Mouse (Mus musculus): ENCODE measurements around the gene Pcsk7.

Gene Pcsk7

GRCm38 (mm10) chr9:45938952-45939637 is 32.8 kb downstream of the Pcsk7 start:
- no peak for DNase-seq (ENCODE audit: low spot score in 2 of 2)

- DNase-seq (ENCODE audit: low spot score in 2 of 2): no peak
Observed at GRCm38 (mm10) chr9:45939794-45940193, 33.5 kb downstream of the Pcsk7 start.

DNA sequence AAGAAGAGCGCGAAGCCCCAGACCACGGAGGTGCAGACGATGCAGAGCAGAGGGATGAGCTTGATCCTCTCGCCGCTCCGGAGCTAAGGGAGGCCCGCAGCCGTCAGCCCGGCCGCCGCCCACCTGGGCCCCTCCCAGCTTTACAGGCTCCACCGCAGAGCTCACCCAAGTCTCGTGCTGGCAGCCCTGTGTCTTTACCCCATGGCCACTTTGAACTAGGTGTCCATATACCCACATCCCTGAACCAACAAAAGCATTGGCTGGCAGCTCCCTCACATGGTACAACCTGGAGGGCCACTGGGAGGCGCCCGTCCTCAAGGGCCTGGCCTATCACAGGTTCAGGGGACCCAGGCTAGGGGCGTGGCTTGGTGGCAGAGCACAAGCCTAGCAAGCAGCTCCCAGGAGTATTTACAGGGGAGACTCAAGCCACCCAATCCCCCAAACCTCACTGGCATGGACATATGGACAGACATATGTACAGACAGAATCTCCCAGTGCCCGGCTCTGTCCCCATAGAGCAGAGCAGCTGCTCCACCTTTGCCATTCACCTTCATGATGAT is 35.1 kb downstream of the Pcsk7 start:
- DNase-seq (ENCODE audit: low spot score in 2 of 2): no peak

GRCm38 (mm10) chr9:45942464-45942863 is 36.2 kb downstream of the Pcsk7 start:
- no peak for DNase-seq (ENCODE audit: low spot score in 2 of 2)

DNA sequence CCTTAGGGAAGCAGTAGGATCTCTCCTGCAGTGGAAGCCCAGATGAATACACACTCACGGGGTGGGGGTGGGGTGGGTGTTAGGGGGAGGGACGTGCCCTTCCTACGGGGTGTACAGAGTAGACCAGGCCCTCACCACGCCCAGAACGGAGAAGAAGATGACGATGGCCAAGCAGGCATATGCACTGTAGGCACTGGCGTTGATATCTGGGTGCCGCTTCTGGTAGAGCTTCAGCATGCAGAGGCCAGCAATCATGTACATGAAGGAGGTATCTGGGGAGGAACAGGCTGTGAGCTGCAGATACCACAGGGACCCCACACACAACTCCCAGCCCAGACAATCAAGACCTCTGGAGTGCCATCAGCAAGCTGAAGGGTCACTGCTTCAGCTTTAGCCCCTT is 36.6 kb downstream of the Pcsk7 start:
- no peak for DNase-seq (ENCODE audit: low spot score in 2 of 2)

DNA sequence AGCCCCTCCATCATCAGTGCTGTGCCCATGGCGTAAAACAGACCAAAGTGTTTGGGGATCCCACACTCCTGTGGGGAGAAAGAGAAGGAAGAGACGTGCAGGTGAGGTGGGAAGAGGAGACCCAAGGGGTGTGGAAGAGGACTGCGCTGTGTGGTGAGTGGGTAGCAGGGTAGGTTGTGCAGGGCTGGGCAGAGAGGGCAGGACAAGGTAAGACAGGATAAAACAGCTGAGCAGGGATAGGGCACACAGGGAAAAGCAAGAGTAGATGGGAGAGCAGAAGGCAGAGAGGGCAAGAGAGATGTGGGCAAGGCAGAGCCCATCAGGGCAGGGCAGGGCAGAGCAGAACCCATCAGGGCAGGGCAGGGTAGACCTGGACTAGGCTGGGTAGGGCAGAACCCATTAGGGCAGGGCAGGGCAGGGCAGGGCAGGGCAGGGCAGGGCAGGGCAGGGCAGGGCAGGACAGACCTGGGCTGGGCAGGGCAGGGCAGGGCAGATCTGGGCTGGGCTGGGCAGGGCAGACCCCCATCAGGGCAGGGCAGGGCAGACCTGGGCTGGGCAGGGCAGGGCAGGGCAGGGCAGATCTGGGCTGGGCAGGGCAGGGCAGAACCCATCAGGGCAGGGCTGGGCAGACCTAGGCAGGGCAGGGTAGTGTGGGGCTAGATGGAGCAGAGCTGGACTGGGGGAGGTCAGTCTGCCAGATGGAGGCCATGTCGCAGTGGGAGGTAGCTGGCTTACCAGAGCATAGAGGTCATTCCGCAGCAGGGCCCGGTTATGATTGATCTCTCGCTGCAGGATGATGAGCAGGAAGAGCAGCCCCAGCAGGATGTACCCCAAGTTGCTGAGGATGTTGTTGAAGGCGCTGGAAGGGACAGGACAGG is 37.6 kb downstream of the Pcsk7 start:
- DNase-seq (ENCODE audit: low spot score in 2 of 2): no peak

DNA sequence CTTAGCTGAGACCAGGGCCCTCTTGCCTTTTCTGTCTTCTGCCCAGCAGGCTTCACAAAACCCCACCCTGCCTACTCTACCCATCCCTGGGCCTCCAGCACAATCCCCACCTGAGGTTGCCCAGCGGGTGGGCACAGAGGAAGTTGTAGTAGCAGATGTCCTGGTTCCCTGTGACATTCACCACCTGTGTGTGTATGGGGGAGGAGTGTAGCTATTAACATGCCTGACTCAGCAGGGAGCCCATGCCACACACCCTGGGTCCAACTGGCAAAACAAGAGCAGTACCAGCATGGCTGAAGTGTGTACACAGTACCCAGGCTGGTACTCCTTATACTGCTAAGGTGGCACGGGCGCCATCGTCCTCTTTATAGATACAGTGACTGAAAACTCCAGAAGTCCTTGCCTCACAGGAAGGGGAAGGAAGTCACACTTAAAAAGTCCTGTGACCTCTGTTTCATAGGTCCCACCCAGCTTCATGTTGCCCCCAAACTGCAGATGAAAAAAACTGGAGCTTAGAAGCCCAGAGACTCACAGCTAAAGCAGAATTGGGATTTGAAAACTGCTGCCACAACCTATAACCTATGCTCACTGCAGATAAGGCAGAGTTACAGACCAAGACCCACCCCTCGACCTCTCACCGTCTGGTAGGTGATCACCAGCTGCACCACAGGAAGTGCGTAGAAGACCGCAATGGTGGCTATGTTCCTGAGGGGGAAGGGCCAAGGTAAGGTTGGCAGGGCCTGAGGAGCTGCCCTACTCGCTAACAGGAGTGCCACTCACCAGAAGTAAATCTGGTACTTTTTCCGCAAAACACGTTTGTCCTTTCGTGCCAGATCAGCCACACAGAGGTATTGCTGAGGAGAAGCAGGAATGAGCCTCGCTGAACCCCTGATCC is 38.5 kb downstream of the Pcsk7 start:
- DNase-seq (ENCODE audit: low spot score in 2 of 2): no peak

- no peak for DNase-seq (ENCODE audit: low spot score in 2 of 2)
Observed at GRCm38 (mm10) chr9:45945721-45946120, 39.4 kb downstream of the Pcsk7 start.

- no peak for DNase-seq (ENCODE audit: low spot score in 2 of 2)
Observed at GRCm38 (mm10) chr9:45946182-45946871, 40.0 kb downstream of the Pcsk7 start.

GRCm38 (mm10) chr9:45946872-45947183 is 40.5 kb downstream of the Pcsk7 start:
- DNase-seq (ENCODE audit: low spot score in 2 of 2): no peak

GRCm38 (mm10) chr9:45952057-45952456 is 45.8 kb downstream of the Pcsk7 start:
- no peak for DNase-seq (ENCODE audit: low spot score in 2 of 2)

DNA sequence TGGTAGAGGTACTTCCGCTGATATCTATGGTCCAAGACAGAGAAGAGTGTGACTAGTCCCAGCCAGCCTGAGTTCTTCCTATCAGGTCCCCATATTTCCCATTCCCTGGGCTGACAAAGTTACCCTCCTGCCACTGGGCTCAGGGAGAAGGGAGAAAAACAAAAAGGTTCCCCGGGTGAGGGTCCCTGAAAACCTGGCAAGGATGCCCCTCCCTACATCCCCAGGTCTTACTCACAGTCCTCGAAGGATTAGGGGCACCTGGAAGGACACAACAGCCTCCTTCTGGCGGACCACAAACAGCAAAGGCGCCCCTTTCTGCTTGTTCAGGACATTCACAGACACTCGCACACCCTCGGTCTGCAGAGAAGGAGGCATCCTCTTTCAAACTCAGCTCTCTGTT is 46.6 kb downstream of the Pcsk7 start:
- DNase-seq (ENCODE audit: low spot score in 2 of 2): no peak

DNA sequence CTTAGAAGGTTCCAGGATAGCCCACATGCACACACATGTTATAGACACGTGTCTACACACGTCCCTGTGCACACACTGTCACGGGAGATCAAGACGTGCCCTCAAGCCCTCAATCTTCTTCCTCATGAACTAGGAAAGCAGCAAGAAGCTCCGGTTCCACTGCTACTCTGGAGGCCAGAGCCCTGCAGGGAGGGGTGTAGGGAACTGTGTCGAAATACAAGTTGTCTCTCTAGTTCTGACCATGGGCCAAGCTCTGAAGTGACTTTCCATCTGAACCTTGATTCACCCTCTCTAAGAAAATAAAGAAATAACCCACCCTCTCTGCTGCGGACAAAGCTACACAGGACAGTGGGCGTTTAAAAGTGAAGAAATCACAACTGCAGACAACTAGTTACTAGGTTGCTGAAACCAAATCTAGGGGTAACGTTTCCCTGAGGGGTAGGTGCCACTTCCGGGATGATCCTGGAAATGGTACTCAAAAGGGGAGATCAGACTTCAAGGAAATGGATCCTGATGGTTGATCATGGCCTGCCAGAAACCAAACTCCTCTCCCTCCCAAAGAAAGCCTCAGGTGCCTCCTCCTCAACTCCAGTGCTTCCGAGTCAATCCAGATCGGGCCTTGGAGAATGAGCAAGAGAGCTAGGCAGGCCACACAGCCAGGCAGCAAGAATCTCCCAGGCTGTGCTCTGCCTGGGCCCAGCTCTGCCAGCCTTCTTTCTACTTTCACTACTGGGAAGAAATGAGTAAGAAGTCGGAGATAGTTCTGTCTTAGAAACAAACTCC is 47.4 kb downstream of the Pcsk7 start:
- no peak for DNase-seq (ENCODE audit: low spot score in 2 of 2)

DNA sequence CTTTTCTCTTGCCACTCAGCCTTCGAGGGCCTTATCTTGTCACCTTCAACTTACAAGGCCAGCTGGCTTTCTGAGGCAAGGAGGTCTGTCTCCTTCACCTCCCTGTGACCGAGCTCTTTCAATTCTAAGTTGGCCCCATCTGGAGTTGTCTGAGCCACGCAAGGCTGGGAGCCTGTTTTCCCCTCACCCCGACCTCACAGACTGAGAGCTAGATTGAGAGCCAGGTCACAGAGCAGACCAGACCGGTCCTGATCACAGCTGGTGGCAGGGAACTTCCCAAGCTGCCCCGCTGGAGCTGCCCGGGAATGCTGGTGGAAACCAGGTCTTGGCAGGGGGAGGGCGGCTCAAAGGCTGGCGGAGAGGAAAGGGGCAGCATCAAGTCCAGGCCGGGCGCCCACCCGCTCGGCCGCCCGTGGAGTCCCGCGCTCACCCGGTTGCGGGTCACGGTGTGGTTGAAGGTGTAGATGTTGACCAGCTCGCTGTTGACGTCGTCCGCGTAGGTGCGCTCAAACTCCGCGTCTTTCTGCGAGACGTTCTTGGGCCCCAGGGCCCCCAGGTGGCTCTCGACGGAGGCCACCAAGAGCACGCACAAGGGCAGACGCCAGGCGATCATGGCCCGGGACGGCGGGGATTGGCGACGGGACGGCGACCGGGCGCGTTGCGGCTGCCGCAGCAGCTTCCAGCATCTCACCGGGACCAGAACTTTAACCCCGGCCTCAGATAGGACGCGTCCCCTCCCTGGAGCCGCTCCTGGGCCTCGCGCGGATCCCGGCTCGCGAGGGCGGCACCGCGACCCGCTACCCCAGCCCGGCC is 48.2 kb downstream of the Pcsk7 start:
- peak in 1 of 2 experiments; percentile 51 for DNase-seq (ENCODE audit: low spot score in 2 of 2)

- peak; percentile 77 to 88 for DNase-seq (ENCODE audit: low spot score in 2 of 2)
Observed at GRCm38 (mm10) chr9:45955107-45955963, 49.0 kb downstream of the Pcsk7 start, which contains the start of gene Sidt2. Gene Sidt2, minus strand, starts transcription at chr9:45955258.

DNA sequence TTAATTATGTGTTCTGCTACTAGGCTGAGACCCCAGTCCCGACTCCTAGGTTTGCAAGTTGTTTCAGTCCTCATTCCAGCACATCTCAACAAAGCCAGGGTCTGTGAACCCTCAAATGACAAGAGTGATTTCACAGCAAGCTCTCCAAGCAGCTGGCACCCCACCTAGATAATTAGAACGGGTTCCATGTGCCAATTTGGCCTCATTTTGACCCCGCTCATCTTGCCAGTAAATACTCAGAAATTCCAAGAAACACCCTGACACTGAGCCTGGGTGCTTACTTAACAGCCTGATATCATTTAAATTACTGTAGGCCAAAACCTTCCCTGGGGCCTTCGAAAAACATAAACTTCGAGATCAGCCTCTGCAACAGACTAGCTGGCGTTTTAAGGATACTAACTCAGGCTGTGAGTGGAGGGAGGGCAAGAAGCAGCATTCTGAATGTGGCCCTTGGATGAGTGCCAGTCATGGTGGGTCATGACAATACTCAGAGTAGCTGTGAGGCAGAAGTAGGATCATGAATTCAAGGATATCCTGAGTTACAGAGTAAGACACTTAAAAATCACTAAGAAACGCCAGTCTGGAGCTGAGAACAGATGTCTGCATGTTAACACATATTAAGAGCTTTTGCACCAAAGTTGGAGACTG is 51.9 kb downstream of the Pcsk7 start:
- no peak for DNase-seq (ENCODE audit: low spot score in 2 of 2)

DNA sequence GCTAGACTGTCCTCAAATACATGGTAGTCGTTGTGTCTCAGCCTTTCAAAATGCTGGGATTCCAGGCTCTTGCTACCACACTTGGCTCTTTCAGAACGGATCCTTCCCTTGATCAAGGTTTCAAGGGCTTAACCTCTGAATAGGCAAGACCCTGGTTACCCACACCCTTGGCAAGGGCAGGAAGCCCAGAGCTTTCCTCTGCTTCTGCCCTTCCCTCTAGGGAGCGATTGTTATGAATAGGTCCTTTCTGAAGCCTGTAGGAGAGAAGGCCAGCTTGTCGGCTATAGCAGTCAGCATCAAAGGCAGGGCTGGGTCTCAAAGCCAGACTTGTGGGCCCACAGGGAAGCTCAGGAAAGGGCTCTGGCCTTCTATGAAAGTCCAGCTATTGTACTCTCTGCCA is 52.6 kb downstream of the Pcsk7 start:
- DNase-seq (ENCODE audit: low spot score in 2 of 2): no peak

GRCm38 (mm10) chr9:45959661-45960060 is 53.4 kb downstream of the Pcsk7 start:
- no peak for DNase-seq (ENCODE audit: low spot score in 2 of 2)

Measured in frontal cortex, postnatal 10 days (tissue).